Mouse (Mus musculus) kidney, adult 2 months (tissue): ENCODE measurements at regions not wholly inside any gene's neighbourhood (a gene's known extent, or its start where the extent isn't known, plus 50 kb on each side); places are given as distances from the start of the nearest gene placed in this dataset.

Experiments
- CTCF ChIP-seq: fragments of 200-500 bp; conservative IDR thresholded peaks from 2 replicates; pipeline ENCODE4 v1.5.1; 2011; ENCODE audit warnings: low read depth, mild to moderate bottlenecking, control low read depth, low read length, moderate library complexity, mixed read lengths; ENCODE audit not compliant: insufficient read depth, insufficient read length
- POLR2A ChIP-seq: fragments of 200-500 bp; IDR thresholded peaks from one replicate; pipeline ENCODE4 v1.6.1; 2011; ENCODE audit warnings: low read depth, low read length, control low read depth

DNA sequence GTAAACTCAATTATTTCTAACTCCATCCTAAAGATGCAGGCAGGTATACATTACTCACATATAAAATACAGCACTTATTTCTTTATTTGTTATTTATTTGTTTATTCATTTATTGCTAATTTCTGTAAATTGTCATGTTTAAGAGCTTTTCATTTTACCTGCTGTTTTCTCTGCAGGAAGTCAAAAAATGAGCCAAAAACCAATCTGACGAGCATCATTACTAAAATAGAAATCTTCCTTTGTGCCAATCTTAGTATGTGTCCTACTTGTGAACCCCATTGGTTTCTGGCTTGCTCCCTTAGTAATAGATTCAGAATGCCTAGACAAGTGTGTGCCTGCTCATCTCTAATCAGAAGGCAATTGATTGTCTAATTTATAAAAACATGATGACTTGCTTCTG, 495.1 kb upstream of the Manea start:
- TF ChIP-seq CTCF (no peak), POLR2A (no peak)
